Mouse (Mus musculus) monocyte, adult 5-6 weeks (primary cell): Measurements from ENCODE around the gene Prss50. TPM values are rescaled to one million over a fixed set of nuclear protein-coding genes. Genes with fewer than 3 reads are reported as not detected.

Experiments
- ATAC-seq: fragments of 153-309, 156-312 bp; replicated peaks from 2 replicates; pipeline ENCODE4 v1.8.0; 2017; ENCODE audit warnings: mild to moderate bottlenecking; ENCODE audit not compliant: low TSS enrichment, insufficient number of reproducible peaks, severe bottlenecking, poor library complexity, low FRiP score
- total RNA-seq: library from RNA; stranded (forward); fragments of 200-1000, 200-491, 200-594 nt; gene quantifications from 3 replicates; pipeline ENCODE4 v1.2.3, GENCODE M21; 2017

Prss50 gene
- total RNA-seq, 1 experiment from 2014 or later, result not detected

DNA sequence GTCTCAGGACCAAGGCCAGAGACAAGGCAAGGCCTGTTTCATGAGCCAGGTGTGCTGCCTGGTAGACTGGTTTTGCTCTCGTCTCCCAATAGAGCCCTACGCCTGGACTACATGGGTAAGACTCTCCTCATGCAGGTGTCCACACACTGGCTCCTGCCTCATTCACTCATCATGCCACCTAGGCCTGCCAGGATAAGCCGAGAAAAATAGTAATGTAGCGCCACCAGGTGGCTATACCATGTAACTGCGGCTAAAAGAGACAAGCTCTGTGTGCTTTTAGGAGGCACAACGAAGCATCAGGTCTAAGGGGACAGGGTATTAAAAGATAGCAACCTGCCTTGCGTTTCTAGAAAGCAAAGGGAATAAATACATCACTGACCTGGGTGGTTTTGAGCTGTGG lies 13.3 kb downstream of the Prss50 start:
- peak; percentile 69; the same call in 1 of the 2 replicates for ATAC-seq

DNA sequence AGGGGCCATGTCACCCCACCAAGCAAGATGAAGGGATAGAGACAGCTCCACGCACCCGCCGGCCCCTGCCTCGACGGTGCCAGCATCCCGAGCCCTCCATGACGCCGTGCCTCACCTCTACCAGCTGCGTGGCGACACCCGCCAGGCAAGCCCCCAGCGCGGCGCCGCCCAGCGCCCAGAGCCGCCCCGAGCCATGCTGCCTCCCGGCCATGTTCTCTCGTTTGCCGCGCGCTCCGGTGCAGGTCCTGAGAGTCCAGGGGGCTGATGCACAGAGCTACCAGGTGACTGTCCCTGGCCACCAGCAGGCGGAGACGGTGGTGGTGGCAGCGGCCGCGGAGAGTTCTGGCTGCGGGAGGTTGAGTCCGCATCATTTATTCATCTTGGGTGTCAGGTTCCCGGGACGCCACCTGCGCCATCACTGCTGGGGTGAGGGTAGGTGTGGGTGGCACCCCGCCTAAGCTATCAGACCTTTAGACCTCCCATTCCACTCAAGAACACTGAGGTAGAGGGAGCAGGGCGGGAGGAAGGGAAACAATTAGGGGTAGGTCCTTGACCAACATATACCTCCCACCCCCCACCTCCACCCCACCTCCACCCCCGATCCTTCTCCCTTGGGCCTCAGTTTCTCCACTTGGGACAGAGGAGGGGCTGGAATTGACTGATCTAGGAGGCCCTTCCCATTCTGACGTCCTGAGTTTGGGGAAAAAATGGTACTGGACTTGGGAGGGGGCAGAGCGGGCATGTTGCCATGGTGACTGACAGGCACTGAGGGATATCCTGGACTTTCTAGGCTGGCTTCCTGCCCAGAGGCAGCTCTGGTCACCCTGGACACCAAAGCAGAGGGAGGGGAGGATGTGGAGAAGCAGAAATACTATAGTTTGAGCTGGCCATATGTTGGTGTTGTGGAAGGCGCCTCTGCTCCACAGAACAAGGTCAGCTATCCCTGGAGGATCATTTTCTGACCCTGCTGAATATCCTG lies 16.2 kb downstream of the Prss50 start:
- no peak for ATAC-seq

DNA sequence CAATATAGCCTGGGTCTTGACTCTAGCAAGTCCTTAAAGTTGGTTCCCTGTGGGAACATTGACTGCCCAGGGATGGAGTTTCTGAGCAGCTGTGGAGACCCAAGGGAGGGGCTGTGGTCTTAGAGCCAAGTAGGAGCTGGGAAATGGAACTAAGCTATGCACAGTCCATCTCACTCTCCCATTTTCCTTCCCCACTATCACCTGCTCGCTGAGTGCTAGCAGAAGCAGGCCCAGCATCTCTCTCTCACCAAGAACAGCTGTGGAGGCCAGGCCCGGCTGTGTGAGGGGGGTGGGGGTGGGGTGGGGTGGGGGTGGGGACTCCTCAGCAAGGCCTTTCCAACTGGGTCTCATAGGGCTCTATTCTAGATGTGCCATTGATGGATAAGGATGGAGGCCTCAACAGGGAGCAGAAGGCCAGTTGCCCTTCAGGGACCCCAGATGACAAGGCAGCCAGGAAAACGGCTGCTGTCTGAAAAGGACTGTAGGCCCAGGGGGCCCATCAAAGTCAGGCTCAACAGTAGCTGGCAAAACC lies 17.0 kb downstream of the Prss50 start:
- ATAC-seq, result no peak

DNA sequence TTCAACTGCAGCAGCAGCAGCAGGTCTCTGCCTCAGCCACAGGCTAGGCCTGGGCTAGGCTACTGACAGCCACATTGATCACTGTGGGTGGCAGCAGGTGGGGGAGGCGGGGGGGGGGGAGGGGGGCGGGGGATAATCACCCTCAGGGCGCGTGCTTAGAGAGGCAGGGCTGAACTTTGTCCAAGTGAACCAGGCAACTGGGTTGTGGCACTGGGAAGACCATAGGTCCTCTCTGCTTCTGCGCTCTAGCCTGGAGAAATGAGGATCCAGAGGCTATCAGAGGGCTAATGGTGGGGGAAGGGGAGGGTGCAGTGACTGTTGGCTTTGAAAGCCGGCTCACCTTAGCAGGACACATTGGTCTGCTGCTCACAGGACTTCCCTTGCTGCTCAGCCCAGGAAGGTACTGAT lies 17.5 kb downstream of the Prss50 start:
- ATAC-seq, result no peak

DNA sequence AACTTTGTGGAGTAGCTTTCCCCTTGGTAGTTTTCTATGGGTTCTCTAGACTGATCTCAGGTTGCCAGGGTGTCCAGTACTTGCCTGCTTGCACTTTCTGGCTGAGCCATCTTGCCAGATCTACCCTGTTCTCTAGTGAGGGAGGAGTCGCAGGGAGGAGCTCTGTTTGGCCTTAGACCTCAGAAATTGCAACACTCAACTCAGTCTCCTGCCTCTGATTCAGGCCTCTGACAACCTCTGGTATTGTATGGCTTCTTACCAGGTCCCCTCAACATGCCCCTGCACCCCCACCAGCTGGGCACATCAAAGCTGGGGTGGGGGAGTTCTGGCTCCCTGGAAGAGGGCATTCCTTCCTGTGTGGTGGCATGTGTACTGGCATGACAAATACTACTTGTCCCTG lies 19.6 kb downstream of the Prss50 start:
- no peak for ATAC-seq

DNA sequence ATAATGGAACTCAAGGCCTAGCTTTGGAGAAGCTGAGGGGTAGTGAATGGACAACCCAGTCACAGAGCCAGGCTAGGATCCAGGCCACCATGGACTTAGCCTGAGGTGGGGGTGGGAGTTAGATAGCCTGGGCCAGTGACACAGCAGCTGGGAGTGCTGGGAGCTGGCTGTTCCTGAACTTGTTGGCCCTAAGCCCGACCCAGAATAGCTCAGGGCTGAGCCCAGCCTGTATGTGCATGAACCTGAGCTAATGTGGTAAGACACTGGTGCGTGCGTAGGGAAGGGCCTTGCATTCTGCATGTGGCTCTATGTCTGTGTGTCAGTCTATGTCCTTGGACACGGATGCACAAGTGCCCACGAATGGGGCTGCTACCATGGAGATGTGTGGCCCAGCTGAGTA lies 20.1 kb downstream of the Prss50 start:
- ATAC-seq, result no peak

DNA sequence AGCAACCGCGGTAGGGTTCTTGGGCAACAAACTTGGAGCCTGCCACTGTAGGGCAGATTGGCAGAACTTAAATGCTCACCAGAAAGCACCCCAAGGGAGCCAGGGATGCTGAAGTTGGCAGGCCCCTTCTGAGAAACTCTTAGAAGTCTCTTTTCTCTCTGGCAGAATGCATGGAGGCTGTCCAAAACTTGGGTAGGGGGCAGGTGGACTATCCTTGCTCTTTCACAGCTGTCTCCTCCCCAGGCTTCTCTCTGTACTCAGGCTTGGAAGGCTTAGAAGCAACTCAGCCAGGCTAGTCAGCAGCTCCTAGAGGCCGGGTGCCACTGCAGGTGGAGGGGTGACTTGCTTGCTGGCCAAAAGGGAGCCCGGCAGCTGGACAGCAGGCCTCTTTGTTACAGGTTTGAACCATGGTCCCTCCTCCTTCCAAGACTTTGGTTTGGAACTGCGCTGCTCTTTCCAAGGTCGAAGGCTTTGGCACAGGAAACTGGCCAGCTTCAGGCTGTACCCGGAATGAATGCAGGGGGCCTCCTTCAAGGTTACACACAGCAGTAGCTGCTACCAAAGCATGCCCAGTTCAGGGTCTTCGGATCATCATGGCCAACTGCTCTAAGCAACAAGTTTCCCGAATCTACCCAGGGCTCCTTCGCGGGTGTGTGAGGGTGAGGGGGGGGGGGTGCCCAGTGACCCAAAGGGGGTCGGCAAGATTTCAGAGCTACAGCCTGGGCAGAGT lies 21.6 kb downstream of the Prss50 start, which contains the start of gene Als2cl:
Gene Als2cl, plus strand, starts transcription at position 680 of the 730 bp plus-strand sequence.
- ATAC-seq, result no peak

DNA sequence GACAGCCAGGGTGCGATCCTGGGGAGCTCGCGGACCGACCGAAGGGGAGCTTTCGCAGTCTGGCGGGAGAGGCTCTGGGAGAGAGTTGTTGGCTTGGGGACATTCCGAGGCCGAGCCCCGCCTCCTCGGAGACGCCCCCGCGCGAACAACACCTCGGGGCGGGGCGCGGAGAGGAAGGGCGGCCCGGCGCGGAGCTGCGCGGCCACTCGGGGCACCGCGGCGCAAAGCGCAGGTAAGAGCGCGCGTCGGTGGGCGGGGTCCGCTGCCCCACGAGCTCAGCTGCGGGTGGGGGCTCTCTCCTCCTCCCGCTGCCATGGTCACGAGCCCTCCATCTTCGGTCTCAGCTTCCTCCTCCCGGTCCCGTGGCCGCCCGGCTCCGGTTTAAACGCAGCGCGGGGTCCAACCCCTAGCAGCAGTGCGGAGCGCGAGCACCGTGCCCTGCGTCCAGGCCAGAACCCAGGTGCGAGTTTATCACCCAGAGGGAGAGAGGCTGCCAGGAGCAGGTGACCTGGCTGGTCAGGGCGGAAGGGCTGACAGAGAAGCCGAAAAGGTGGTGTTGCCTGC lies 22.3 kb downstream of the Prss50 start, which contains the start of gene Tmie:
Gene Tmie, minus strand, starts transcription at position 116 of the 564 bp plus-strand sequence.
- no peak for ATAC-seq

DNA sequence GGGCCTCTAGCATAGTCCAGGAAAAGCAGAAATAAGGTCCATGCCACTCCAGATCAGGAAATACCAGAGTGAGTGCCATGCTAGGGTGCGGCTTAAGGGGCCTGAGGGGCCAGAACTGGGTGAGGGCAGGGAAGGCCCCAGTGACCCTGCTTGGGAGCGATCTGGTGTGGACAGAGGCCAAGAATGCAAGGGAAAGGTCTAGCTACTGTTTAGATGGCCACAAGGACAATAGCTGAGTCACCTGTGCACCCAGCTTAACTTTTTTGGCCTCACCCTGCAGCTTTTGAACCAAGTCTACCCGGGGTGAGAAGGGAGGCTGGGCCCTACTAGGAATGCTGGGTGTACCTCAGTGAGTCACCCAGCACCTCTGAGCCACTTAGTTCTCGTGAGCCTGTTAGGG lies 23.0 kb downstream of the Prss50 start:
- ATAC-seq, result no peak

DNA sequence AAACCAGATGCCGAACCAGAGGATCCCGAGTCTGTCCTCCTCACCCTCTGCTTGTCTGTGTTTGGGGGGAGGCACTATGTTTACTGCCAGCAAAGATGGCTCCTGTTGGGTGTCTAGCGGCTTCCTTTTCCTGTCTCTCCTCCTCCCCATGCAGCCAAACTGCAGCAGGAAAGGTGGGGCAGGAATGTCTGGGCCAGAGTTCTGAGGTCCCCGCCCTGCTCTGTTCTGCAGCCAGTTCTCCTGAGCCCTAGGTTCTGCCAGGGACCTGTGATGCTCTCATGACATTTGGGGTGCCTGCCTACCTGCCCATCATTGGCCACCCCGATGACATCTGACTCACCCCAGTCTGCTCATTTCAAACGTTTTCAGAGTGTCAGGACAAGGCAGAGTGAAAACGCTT lies 24.2 kb downstream of the Prss50 start:
- no peak for ATAC-seq

DNA sequence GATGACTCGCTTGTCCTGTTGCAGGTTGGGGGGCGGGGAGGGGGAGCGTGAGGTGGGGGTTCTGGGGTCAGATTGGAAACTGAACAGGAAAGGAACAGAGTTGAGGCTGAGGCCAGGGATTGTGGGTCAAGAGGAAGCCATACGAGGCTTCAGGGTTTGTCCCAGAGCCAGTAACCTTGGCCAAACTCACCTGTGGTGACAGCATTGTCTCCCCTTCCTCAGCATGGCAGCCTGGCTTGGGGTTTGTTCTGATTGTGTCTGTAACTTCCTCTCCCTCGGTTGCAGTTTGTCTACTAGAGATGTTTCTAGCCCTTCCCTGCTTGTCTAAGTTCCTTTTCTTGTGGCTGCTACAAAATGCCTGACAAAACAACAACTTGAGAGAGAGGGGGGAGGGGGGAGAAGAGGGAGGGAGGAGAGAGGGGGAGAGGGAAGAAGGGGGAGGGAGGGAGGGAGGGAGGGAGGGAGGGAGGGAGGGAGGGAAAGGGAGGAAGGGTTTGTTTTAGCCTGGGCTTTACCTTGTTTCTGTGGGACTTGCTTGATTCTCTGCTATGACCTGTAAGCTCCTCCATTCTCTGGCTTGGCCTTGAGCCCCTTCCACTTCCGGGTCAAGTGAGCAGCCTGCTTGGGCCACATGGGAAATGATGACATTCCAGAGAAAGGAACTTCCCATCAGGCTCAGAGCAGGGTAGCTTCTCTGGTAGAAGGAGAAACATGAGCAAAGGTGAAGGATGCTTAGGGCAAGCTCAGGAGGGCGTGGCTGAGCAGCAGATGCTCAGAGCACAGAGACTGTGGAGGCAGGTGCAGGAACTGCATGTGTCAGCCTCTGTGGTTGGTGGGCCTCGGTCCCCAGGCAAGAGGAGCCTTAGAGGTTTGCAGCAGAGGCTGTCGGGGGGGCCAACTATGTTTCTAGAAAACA lies 29.9 kb downstream of the Prss50 start:
- ATAC-seq, result no peak

DNA sequence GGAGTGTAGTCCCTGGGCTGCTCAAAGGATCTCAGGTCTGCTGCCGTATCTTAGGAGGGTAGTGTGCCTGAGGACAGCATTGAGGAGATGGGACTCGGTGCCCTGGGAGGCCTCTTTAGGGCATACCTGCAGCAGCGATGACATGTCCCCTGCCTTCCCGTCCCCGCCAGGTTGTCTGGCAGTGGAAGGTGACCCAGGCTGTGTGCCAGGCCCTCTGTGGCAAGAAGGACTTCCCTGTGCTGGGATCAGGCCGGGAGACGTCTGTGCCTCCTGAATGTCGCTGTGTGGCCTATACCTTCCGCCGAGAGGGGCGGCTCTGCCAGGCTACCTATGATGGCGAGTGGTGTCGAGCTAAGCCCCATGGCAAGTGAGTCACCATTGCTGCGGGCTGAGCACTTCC lies 31.2 kb downstream of the Prss50 start:
- ATAC-seq, result no peak

DNA sequence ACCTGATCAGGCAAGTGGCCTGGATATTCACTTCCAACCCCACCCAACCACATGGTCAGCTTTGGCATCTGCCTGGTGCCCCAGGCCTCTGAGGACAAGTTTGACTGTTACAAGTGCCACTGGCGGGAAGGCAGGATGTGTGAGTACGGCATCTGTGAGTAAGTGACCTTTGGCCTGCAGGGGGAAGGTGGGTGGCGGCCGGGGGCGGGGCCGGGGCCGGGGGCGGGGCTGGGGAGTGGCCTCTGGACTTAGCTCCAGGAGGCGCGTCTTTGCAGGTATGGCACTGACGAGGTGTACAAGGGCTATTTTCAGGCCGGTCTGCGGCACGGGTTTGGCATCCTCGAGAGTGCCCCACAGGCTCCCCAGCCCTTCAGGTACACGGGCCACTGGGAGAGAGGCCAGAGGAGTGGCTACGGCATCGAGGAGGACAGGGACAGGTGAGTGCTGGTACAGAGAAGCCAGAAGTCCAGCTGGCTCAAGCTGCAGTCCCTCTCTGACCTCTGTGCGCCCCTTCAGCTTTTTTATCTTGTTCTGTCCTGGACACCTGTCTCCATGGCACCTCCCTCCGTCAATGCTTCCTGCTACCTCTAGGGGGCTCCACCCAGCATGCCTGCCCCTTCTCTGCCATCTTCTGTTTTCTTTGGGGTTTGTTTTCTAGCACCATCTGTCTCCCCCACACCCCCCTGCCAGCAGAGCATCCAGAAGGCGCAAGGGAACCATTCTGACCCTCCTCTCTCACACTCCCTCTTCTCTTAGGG lies 32.4 kb downstream of the Prss50 start:
- no peak for ATAC-seq

DNA sequence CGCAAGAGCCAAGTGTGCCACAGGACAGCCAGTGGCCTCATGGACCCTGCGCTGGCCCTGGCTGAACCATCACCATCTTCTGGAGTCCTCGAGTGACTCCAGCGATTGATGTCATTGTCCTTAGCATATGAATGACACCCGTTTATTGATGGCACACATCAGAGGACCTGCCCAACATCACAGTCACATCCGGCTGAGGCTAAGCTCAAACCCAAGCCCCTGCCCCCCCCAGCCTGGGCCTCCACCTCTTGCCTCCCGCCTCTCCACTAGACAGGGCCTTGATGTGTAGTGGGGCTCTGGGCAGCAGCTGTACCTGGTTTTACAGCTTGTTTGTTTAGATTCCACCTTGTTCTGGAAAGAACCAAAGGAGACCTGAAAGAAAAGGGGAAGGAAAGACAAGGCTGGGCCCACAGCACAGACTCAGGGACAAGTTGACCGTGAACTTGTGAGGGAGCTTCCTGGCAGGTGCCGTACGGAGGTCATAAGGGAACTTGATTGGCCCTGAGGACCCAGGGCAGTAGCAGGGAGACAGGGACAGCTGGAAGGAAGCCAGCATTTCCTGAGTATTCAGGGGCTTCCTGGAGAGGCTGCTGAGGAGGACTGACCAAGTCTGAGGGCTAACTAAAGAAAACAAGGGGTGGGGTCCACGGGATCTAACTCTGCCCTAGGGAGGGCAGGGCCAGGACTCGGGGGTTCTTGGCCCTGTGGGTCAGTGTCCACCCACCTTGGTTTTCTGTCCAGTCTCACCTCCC lies 33.5 kb downstream of the Prss50 start:
- no peak for ATAC-seq

DNA sequence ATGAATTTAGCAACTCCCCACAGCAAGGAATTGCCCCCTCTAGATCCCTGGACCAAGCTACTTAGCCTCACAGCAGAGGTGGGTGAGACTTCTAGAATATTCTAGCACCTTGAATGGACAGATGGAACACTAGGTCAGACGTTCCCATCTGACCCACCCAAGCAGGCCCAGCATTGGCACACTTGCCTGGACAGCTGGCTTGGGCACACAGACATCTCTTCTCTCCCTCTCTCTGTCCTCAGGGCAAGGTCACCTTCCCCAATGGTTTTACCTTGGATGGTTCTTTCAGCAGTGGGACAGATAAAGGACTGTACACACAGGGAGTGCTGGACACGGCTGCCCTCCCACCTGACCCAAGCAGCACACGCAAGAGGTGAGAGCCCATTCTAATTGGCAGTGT lies 34.8 kb downstream of the Prss50 start:
- ATAC-seq, result no peak

DNA sequence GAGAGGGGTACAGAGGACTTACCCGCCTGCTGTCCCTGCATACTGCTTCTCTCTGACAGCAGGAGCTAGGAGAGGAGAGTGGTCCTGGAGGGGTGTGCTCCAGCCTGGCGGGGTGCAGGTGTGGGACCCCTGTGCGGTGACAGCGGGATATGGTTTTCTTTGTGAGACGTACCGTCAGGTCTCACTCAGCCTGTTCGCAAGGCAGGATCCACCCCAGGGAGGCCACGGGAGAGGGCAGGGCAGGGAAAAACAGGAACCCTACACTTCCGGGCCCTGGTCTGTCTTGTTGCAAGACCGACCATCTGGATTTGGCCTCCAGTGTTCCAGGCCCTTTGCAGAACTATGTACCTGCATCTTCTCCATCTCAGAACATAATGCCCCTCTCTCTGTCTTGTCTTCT lies 35.7 kb downstream of the Prss50 start:
- ATAC-seq, result no peak

DNA sequence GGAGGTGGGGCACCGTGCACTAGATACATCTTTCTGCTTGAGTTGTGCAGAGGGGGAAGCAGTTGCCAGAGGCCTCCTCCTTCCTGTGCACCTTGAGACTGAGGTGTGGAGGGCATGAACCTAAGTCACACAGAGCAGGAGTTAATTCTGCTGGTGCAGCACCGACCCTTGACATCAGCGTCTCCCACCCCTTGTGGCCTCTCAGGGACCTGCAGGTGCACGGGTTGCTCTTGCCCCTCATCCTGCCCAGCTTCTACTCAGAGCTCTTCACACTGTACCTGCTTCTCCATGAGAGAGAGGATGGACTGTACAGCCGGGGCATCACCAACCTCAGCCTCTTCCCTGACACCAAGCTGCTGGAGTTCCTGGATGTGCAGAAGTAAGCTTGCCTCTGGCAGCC lies 37.7 kb downstream of the Prss50 start:
- no peak for ATAC-seq
